Mouse (Mus musculus) adrenal gland, adult 2 months (tissue): ENCODE measurements around the gene Hid1. TPM values are rescaled to one million over a fixed set of nuclear protein-coding genes. Genes with fewer than 3 reads are reported as not detected.
"Not testable (repeated sequence)": the region's sequence is repeated elsewhere in the genome, so short reads cannot be mapped to it uniquely, and the experiment has no call there.

Experiments
- DNase-seq: peaks from one replicate; pipeline ENCODE4 v3.0.0; 2021
- long read RNA-seq: library from polyadenylated mRNA; stranded (forward); transcript quantifications from one replicate; pipeline ENCODE4 v2.0.0, GENCODE M21; 2021
- polyA plus RNA-seq: library from polyadenylated mRNA; depleted of rRNA; stranded (reverse); fragments of >200 nt; gene quantifications from 2 replicates; pipeline ENCODE4 v1.2.3, GENCODE M21; 2012; rRNA removed
- total RNA-seq, 2 experiments: library from RNA; stranded (reverse); gene quantifications; 2 replicates each; pipeline ENCODE4 v1.2.3; 2021

Hid1 gene
- total RNA-seq (10 to 100 TPM; 23.8 to 25.0 TPM), polyA plus RNA-seq (27.1 and 27.3 TPM in 2 replicates)
- long read RNA-seq, transcript Hid1-201 (19 exons, 3,236 nt): major isoform, 10 of 28 reads
- long read RNA-seq, transcript Hid1-202 (19 exons, 3,276 nt): minor isoform, 7 of 28 reads
- long read RNA-seq, partial matches to known transcripts: 8 of 28 reads
- long read RNA-seq, other reads (novel, unspliced or antisense): 3 of 28 reads

- DNase-seq: peak; percentile 94
Measured at GRCm38 (mm10) chr11:115367395-115367944, at the start of gene Hid1. TSS of gene Hid1 (minus strand) at chr11:115367756.

- no peak for DNase-seq
Measured at GRCm38 (mm10) chr11:115409556-115409955, 42.0 kb upstream of the Hid1 start.

DNA sequence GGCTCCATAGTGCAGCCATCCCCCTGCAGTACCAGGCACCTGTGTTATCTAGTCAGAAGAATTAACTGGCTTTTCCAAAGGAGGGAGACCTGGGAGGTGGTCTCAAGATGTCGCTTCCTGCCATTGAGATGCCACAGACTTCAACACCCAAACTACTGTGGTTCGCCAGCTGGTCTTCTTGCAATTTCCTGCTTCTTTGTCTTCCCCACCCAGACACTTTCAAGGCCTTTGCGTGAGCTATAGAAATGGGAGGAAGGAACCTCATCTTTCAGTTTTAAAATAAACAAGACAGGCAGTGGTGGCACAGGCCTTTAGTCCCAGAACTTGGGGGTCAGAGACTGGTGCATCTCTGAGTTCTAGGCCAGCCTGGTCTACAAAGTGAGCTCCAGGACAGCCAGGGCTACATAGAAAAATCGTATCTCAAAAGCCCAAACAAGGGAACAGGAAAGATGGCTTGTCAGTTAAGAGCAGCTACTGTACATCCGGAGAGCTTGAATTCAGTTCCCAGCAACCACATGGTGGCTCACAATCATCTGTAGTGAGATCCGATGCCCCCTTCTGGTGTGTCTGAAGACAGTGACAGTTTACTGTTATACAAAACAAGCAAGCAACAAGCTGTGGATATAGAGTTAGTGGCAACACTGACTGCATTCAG lies 40.8 kb upstream of the Hid1 start:
- no peak for DNase-seq

- DNase-seq: no peak
Measured at GRCm38 (mm10) chr11:115406858-115407401, 39.4 kb upstream of the Hid1 start.

DNA sequence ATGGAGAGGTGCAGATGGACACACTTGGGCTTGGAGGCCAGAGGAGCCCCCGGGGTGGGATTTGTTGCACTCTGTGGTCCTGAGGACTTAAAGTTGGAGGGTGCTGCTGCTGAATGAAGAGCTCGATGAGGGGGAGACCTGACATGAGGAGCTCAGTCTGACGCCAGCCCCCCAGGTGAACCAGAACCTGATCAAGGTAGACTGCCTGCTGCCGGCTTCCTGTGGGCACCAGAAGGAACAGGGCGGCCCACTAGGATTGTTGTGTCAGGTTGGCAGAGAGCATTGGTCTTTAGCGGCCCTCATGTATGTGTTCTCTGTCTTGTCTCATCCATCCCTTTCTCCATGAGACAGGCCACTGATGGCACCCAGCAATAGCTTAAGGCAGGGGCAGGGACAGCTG lies 38.2 kb upstream of the Hid1 start:
- no peak for DNase-seq

GRCm38 (mm10) chr11:115403338-115404124 lies 36.0 kb upstream of the Hid1 start, which contains the start of gene Mrpl58:
TSS of gene Mrpl58 (plus strand) at chr11:115403752.
- peak; percentile 92 for DNase-seq

DNA sequence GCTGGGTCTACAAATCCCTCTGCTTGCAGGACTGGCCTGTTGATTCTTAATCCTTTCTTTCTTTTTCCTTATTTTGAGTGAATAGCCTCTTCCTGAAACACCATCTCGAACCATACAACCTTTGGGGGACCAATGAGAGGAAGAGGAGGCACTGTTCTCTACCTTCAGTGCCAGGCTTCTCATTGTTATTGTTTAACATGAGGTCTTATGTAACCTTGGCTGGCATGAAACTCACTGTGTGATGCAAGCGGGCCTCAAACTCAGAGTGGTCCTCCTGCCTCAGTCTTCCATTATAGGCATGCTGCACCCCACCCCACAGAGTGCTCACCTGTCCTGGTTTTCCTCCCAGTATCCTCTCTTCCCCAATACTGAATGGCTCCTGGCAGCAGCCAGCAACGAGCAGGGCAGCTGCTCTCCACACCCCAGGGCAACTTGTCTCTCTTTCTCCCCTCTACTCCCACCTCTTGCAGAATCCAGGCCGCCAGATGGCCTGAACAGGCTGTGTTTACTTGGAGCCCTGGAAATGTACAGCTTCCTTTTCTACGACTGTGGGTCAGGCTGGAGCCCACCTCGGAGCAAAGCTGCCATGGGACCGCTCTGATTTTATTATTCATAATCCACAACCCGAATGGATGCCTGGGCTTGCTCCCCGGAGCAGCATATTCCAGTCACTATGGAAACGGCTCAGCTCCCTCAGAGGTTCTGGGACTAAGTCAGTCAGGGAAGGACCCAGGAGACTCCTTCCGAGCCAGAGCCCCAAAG lies 33.3 kb upstream of the Hid1 start:
- DNase-seq: no peak

DNA sequence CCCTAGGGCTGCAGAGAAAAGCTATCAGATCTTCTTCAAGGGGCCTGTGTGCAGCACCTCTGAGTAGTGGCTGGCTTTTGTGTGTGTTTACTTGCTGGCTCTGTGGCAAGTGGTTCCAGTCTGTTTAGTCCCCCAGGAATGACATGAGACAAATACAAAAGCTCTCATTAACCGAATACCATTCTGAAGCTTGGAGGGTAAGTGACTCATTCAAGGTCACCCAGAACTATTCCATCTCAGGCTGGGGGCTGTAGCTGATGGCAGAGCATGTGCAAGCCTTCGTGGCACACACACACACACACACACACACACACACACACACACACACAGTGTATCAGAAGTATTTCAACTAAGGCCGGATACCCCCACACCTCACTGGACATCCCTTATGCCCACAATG lies 32.6 kb upstream of the Hid1 start:
- peak; percentile 63 for DNase-seq

GRCm38 (mm10) chr11:115398085-115398484 lies 30.5 kb upstream of the Hid1 start:
- DNase-seq: peak; percentile 37

- peak; percentile 64 for DNase-seq
Measured at GRCm38 (mm10) chr11:115393721-115394325, 26.3 kb upstream of the Hid1 start.

DNA sequence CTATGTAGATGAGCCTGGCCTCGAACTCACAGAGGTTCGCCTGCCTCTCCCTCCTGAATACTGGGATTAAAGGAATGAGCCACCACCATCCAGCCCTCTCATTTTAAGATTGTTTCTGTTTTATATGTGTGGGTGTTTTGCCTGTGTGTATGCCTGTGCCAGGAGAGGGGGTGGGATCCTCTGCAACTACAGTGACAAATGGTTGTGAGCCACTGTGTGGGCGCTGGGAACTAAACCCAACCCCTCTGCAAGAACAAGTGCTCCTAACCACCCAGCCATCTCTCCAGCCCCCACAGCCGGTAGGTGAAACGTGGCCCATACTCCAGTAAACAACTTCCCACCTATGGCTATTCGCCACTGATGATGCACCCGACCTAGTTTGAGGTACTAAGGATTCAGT lies 23.8 kb upstream of the Hid1 start:
- DNase-seq: no peak

DNA sequence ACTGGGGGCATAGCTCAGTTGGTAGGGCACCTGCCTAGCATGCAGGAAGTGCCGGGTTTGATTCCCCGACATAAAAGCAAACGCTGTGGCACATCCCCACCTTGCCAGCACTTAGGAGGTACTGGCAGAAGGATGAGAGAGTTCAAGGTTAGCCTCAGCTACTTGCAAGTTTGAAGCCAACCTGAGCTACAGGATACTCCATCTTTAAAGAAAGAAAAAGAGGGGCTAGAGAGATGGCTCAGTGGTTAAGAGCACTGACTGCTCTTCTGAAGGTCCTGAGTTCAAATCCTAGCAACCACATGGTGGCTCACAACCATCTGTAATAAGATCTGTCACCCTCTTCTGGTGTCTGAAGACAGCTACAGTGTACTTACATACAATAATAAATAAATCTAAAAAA lies 19.3 kb upstream of the Hid1 start:
- DNase-seq: not testable (repeated sequence)

GRCm38 (mm10) chr11:115384587-115384986 lies 17.0 kb upstream of the Hid1 start:
- DNase-seq: peak; percentile 91

DNA sequence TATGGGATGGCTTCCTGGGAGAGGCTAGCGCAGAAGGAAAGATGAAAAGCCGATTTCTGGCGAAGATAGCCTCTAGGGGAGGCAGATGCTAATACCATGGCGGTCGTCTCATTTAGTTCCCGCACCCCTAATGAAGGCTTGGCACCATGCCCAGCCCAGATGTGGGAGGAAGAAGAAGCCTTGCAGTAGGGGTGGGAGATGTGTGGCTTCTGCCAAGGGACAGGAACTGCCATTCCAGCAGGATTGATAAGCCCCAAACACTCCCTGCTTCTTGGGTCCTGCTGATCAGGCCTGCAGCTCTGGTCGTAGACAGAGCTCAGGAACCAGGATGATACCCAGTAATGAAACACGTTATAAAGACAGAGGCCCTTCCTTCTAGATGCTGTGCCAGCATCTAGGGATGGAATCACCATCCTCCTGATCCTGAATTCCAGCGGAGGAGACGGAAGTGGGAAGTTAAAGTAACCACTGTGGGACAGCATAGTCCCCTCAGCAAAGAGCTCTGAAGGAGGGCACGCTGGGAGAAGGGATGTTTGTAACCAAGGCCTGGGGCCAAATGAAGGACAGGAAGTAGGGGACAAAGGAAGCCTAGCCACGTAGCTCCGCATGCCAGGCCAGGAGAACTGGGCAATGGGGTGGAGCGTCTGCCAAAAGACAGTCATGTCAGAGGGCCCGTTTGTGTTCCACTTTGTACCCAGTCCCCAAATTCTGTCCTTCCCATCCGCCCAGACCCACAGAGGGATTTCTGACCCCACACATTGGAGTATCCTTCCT lies 16.3 kb upstream of the Hid1 start:
- DNase-seq: peak; percentile 50

DNA sequence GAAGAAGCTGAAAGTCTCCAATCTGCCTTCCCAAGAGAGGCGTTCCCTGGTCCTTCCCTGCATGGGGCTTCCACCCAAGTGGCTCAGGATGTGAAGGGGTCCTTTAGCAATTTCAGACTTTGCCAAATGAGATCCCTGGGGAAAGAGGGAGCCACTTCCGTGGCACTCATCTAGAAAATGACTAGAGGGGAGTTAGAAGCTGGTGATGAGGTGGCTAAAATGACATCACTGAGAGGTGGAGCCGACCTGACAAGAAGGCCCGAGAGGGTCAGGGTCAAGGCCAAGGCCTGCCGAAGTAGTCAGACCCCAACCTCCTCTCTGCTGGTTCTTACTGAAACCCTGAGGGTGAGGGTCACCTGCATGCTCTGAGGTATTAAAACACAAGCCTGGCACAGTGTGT lies 15.3 kb upstream of the Hid1 start:
- DNase-seq: peak; percentile 81

DNA sequence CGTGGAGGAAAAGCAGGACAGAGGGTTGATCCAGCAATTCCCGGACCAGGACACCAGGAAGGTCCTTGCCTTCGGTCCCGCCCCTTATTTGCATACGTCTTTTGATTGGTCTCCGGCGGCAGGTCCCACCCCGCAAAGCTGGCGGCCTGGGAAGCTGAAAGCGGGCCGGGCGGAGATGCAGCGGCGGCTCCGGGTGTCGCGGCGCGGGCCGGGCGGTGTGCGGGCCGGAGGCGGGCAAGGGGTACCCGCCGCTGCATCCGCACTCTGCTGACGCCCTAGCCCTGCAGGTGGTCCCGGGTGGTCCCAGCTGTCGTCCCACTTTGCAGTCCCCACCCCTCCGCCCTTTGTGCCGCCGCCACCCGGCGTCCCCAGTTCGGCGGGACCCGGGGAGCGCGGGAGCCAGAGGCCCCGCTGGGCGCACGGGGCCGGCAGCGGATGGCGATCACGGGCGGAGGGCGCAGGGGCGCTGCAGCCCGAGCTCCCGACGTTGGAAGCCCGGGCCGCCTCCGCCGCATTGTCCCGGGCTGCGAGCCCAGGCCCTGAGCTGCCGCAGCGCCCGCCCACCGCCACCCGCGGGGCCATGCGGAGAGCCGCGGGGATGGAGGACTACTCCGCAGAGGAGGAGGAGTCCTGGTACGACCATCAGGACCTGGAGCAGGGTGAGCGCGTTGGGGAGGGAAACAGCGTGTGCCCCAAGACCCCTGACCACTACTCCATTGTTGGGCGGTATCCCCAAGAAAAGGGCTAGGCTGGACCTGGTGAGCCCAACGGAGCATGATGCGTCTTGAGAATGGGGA lies 14.4 kb upstream of the Hid1 start, which contains the start of gene Cdr2l:
Cdr2l (plus strand) TSS at position 174 of the 797 bp plus-strand sequence.
- peak; percentile 97 for DNase-seq

DNA sequence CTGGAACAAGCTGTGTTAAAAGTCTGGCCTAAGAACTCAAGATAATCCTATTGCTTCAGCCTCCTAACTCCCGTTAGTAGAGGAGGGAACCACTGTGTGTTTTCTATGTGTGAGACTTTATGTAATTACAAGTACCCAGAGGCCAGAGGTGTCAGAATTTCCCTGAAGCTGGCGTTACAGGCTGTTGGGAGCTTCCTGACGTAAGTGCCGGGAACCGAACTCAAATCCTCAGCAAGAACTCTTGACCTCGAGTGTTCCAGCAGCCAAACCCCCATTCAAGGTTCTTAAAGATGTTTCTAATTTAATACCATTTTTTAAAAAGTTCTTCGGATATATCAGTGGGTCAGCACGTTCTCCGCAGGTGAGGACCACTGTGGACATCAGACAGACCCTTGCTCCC lies 13.7 kb upstream of the Hid1 start:
- DNase-seq: no peak

DNA sequence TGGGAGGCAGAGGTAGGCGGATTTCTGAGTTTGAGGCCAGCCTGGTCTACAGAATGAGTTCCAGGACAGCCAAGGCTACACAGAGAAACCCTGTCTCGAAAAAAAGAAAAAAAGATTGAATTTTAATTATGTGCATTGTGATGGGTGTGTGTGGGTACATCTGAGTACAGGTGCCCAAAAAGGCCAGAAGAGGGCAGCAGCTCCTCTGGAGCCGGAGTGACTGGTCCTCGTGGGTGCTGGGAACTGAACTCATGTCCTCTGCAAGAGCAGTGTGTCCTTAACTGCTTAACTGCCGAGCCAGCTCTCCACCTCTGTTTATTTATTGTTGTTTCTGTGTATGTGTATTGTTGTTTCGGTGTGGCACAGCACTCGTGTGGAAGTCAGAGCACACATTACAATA lies 10.3 kb upstream of the Hid1 start:
- DNase-seq: no peak

DNA sequence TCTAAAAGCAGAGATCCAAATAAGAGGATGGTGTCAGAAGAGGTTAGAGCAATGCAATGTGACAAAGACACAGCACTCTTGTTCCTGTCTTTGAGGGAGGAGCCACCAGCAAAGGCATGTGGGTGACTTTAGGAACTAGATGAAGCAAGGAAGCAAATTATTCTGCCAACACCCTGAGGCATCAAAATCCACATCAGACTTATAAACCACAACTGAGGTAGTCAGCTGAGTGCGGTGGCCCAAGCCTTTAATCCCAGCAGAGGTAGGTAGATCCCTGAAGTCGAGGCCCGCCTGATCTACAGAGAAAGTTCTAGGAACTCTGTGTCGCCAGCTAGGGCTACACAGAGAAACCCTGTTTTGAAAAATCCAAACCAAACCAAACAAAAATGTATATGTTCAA lies 9.7 kb upstream of the Hid1 start:
- no peak for DNase-seq

DNA sequence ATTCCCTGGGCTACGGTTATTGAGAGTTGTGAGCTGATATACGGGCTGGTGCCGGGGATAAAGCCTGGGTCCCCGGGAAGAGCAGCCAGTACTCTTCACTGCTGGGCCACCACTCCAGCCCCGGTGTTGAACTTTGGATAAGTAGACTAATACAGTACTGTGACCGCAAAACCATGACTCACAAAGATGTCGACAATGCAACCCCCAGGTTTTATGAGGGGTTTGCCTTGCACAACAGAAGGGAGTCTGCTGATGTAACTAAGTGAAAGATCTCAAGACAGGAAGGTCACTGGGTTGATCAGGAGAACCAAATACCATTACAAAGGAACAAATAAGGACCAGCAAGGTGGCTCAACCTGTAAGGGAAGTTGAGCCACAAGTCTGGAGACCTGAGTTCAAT lies 9.2 kb upstream of the Hid1 start:
- peak; percentile 41 for DNase-seq
